Mouse (Mus musculus): ENCODE measurements around the gene Map4k1. TPM values are rescaled to one million over a fixed set of nuclear protein-coding genes. Genes with fewer than 3 reads are reported as not detected.

The Map4k1 gene
- polyA plus RNA-seq, 1 experiment from 2014 or later, result 5.5 TPM

- H3K27ac ChIP-seq (replicated peaks; ENCODE audit: low read depth, low read length), result no peak overlapping the region
- H3K27me3 ChIP-seq (ENCODE audit: control insufficient read depth, insufficient read depth, low read length), result peaks cover 35% of the 10 kb centered on the region
- H3K4me3 ChIP-seq (replicated peaks; ENCODE audit: low read depth, low read length), result no peak overlapping the region
- no peaks in the 10 kb centered on the region for H3K36me3 ChIP-seq (ENCODE audit: control insufficient read depth, insufficient read depth, low read length)
- H3K4me2 ChIP-seq (ENCODE audit: low read length), result no peak overlapping the region
- no peak for DNase-seq
- H3K9me3 ChIP-seq (ENCODE audit: control insufficient read depth, low read length), result no peaks in the 10 kb centered on the region
- ATAC-seq (ENCODE audit: low FRiP score, low TSS enrichment), result no peak
- no peak overlapping the region for H3K9ac ChIP-seq (replicated peaks; ENCODE audit: low read length)
- no peaks in the 10 kb centered on the region for H3K4me1 ChIP-seq (ENCODE audit: control insufficient read depth, insufficient read depth, low read length)
- WGBS, result 91% methylated on average over 8 of the region's 8 CpGs
These were observed 40.6 kb downstream of the Map4k1 start for GRCm38 (mm10) chr7:29022479-29022878.

DNA sequence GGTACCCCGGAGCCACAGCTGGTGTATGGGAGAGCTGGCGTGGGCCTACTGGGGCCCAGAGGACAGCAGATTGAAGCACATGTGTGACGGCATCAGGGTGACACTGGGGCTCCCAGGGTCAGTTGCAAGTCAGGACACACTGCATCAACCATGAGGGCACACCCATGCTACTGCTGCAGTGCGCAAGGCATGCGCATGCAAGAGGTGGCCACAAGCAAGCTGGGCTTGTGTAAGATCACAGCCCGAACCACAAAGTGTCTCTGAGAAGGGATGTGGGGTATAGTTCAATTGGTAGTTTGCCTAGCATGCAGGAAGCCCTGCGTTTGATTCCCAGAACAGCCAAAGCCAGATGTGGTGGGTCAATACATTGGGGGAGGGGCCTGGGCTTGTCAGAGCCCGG lies 41.7 kb downstream of the Map4k1 start:
- Histone ChIP-seq H3K9ac (replicated peaks; ENCODE audit: low read length) (no peak overlapping the region), H3K9me3 (ENCODE audit: control insufficient read depth, low read length) (no peaks in the 10 kb centered on the region), H3K4me3 (replicated peaks; ENCODE audit: low read depth, low read length) (no peak overlapping the region), H3K27me3 (ENCODE audit: control insufficient read depth, insufficient read depth, low read length) (peaks cover 26% of the 10 kb centered on the region), H3K4me1 (ENCODE audit: control insufficient read depth, insufficient read depth, low read length) (no peaks in the 10 kb centered on the region), H3K27ac (replicated peaks; ENCODE audit: low read depth, low read length) (no peak overlapping the region), H3K36me3 (ENCODE audit: control insufficient read depth, insufficient read depth, low read length) (no peaks in the 10 kb centered on the region), H3K4me2 (ENCODE audit: low read length) (no peak overlapping the region)
- no peak for DNase-seq
- WGBS, result 91% methylated on average over 8 of the region's 8 CpGs
- ATAC-seq (ENCODE audit: low FRiP score, low TSS enrichment), result no peak

- Histone ChIP-seq H3K9me3 (ENCODE audit: control insufficient read depth, low read length) (no peaks in the 10 kb centered on the region), H3K27me3 (ENCODE audit: control insufficient read depth, insufficient read depth, low read length) (peaks cover 6% of the 10 kb centered on the region; the same call in 1 of the 2 replicates), H3K4me3 (replicated peaks; ENCODE audit: low read depth, low read length) (no peak overlapping the region), H3K27ac (replicated peaks; ENCODE audit: low read depth, low read length) (no peak overlapping the region), H3K9ac (replicated peaks; ENCODE audit: low read length) (no peak overlapping the region), H3K4me1 (ENCODE audit: control insufficient read depth, insufficient read depth, low read length) (no peaks in the 10 kb centered on the region), H3K4me2 (ENCODE audit: low read length) (no peak overlapping the region), H3K36me3 (ENCODE audit: control insufficient read depth, insufficient read depth, low read length) (no peaks in the 10 kb centered on the region)
- no peak for DNase-seq
- no peak for ATAC-seq (ENCODE audit: low FRiP score, low TSS enrichment)
- 85% methylated on average over 7 of the region's 7 CpGs for WGBS
These were observed 43.7 kb downstream of the Map4k1 start for GRCm38 (mm10) chr7:29025566-29025965.

GRCm38 (mm10) chr7:29026195-29026594 lies 44.3 kb downstream of the Map4k1 start:
- H3K9me3 ChIP-seq (ENCODE audit: control insufficient read depth, low read length), result no peaks in the 10 kb centered on the region
- H3K9ac ChIP-seq (replicated peaks; ENCODE audit: low read length), result no peak overlapping the region
- no peaks in the 10 kb centered on the region for H3K4me1 ChIP-seq (ENCODE audit: control insufficient read depth, insufficient read depth, low read length)
- no peak overlapping the region for H3K4me2 ChIP-seq (ENCODE audit: low read length)
- no peak overlapping the region for H3K4me3 ChIP-seq (replicated peaks; ENCODE audit: low read depth, low read length)
- no peak overlapping the region for H3K27ac ChIP-seq (replicated peaks; ENCODE audit: low read depth, low read length)
- ATAC-seq (ENCODE audit: low FRiP score, low TSS enrichment) (no peak), DNase-seq (no peak)
- no peaks in the 10 kb centered on the region for H3K27me3 ChIP-seq (ENCODE audit: control insufficient read depth, insufficient read depth, low read length)
- H3K36me3 ChIP-seq (ENCODE audit: control insufficient read depth, insufficient read depth, low read length), result no peaks in the 10 kb centered on the region
- 87% methylated on average over 5 of the region's 5 CpGs for WGBS

- WGBS, result 73% methylated on average over 4 of the region's 4 CpGs
- H3K9me3 ChIP-seq (ENCODE audit: control insufficient read depth, low read length), result no peaks in the 10 kb centered on the region
- no peak overlapping the region for H3K4me3 ChIP-seq (replicated peaks; ENCODE audit: low read depth, low read length)
- H3K4me2 ChIP-seq (ENCODE audit: low read length), result no peak overlapping the region
- no peak overlapping the region for H3K27ac ChIP-seq (replicated peaks; ENCODE audit: low read depth, low read length)
- no peaks in the 10 kb centered on the region for H3K36me3 ChIP-seq (ENCODE audit: control insufficient read depth, insufficient read depth, low read length)
- H3K27me3 ChIP-seq (ENCODE audit: control insufficient read depth, insufficient read depth, low read length), result no peaks in the 10 kb centered on the region
- no peaks in the 10 kb centered on the region for H3K4me1 ChIP-seq (ENCODE audit: control insufficient read depth, insufficient read depth, low read length)
- DNase-seq (no peak), ATAC-seq (ENCODE audit: low FRiP score, low TSS enrichment) (no peak)
- H3K9ac ChIP-seq (replicated peaks; ENCODE audit: low read length), result no peak overlapping the region
These were observed 45.0 kb downstream of the Map4k1 start for GRCm38 (mm10) chr7:29026811-29027210.

DNA sequence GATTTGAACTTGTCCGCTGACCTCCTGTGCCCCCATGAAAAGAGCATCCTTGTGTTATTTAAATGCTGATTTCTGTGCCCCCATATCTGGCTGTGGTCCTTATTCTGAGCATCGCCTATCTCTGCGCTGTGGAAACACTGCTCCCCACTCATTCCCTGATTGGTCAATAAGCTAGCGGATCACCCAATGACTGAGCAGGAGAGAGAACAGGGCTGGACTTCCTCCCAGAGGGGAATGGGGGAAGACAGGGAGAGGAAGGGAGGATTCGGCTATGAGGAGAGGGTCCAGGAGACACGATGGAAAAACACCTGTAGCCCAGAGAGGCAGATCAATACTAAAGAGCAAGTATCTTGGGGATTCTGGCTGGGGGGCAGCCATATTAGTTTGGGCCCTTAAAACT lies 46.9 kb downstream of the Map4k1 start:
- Histone ChIP-seq H3K4me1 (ENCODE audit: control insufficient read depth, insufficient read depth, low read length) (no peaks in the 10 kb centered on the region), H3K4me3 (replicated peaks; ENCODE audit: low read depth, low read length) (no peak overlapping the region), H3K9ac (replicated peaks; ENCODE audit: low read length) (no peak overlapping the region), H3K4me2 (ENCODE audit: low read length) (no peak overlapping the region), H3K9me3 (ENCODE audit: control insufficient read depth, low read length) (no peaks in the 10 kb centered on the region), H3K27ac (replicated peaks; ENCODE audit: low read depth, low read length) (no peak overlapping the region), H3K27me3 (ENCODE audit: control insufficient read depth, insufficient read depth, low read length) (no peaks in the 10 kb centered on the region), H3K36me3 (ENCODE audit: control insufficient read depth, insufficient read depth, low read length) (no peaks in the 10 kb centered on the region)
- DNase-seq (no peak), ATAC-seq (ENCODE audit: low FRiP score, low TSS enrichment) (no peak)
- 81% methylated on average over 6 of the region's 6 CpGs for WGBS

- no peak overlapping the region for H3K4me2 ChIP-seq (ENCODE audit: low read length)
- no peaks in the 10 kb centered on the region for H3K36me3 ChIP-seq (ENCODE audit: control insufficient read depth, insufficient read depth, low read length)
- no peak overlapping the region for H3K27ac ChIP-seq (replicated peaks; ENCODE audit: low read depth, low read length)
- H3K27me3 ChIP-seq (ENCODE audit: control insufficient read depth, insufficient read depth, low read length), result no peaks in the 10 kb centered on the region
- DNase-seq (no peak), ATAC-seq (ENCODE audit: low FRiP score, low TSS enrichment) (no peak)
- WGBS, result 92% methylated on average over 14 of the region's 14 CpGs
- H3K4me3 ChIP-seq (replicated peaks; ENCODE audit: low read depth, low read length), result no peak overlapping the region
- H3K9ac ChIP-seq (replicated peaks; ENCODE audit: low read length), result no peak overlapping the region
- no peaks in the 10 kb centered on the region for H3K9me3 ChIP-seq (ENCODE audit: control insufficient read depth, low read length)
- H3K4me1 ChIP-seq (ENCODE audit: control insufficient read depth, insufficient read depth, low read length), result no peaks in the 10 kb centered on the region
These were observed 48.1 kb downstream of the Map4k1 start for GRCm38 (mm10) chr7:29029690-29030656.

GRCm38 (mm10) chr7:29031641-29032040 lies 49.8 kb downstream of the Map4k1 start:
- no peak overlapping the region for H3K4me3 ChIP-seq (replicated peaks; ENCODE audit: low read depth, low read length)
- H3K27ac ChIP-seq (replicated peaks; ENCODE audit: low read depth, low read length), result no peak overlapping the region
- 81% methylated on average over 10 of the region's 10 CpGs for WGBS
- H3K36me3 ChIP-seq (ENCODE audit: control insufficient read depth, insufficient read depth, low read length), result no peaks in the 10 kb centered on the region
- DNase-seq (no peak), ATAC-seq (ENCODE audit: low FRiP score, low TSS enrichment) (no peak)
- no peak overlapping the region for H3K9ac ChIP-seq (replicated peaks; ENCODE audit: low read length)
- H3K4me1 ChIP-seq (ENCODE audit: control insufficient read depth, insufficient read depth, low read length), result no peaks in the 10 kb centered on the region
- no peaks in the 10 kb centered on the region for H3K27me3 ChIP-seq (ENCODE audit: control insufficient read depth, insufficient read depth, low read length)
- no peaks in the 10 kb centered on the region for H3K9me3 ChIP-seq (ENCODE audit: control insufficient read depth, low read length)
- H3K4me2 ChIP-seq (ENCODE audit: low read length), result no peak overlapping the region

DNA sequence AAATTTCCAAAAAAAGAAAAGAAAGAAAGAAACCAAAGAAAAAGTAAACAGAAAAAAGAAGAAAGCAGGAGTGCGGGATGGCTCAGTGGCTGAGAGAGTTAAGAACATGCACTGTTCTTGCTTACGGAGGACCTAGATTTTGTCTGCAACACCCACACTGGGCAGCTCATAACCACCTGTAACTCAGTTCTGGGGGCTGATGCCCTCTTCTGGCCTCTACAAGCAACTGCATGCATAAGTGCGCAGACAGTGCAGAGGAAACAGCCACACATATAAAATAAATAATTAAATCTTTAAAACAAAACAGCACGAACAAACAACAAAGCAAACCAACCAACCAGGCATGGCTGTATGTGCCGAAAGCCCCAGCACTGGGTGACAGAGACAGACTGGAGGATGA lies 50.8 kb downstream of the Map4k1 start:
- no peaks in the 10 kb centered on the region for H3K27me3 ChIP-seq (ENCODE audit: control insufficient read depth, insufficient read depth, low read length)
- WGBS, result 86% methylated on average over 5 of the region's 5 CpGs
- H3K9ac ChIP-seq (replicated peaks; ENCODE audit: low read length), result no peak overlapping the region
- DNase-seq (no peak), ATAC-seq (ENCODE audit: low FRiP score, low TSS enrichment) (no peak)
- H3K36me3 ChIP-seq (ENCODE audit: control insufficient read depth, insufficient read depth, low read length), result no peaks in the 10 kb centered on the region
- no peak overlapping the region for H3K4me2 ChIP-seq (ENCODE audit: low read length)
- H3K4me3 ChIP-seq (replicated peaks; ENCODE audit: low read depth, low read length), result no peak overlapping the region
- no peaks in the 10 kb centered on the region for H3K9me3 ChIP-seq (ENCODE audit: control insufficient read depth, low read length)
- no peaks in the 10 kb centered on the region for H3K4me1 ChIP-seq (ENCODE audit: control insufficient read depth, insufficient read depth, low read length)
- H3K27ac ChIP-seq (replicated peaks; ENCODE audit: low read depth, low read length), result no peak overlapping the region
